Mouse (Mus musculus) forebrain, postnatal 0 days (tissue): Measurements from ENCODE around the gene Nelfe. TPM values are rescaled to one million over a fixed set of nuclear protein-coding genes. Genes with fewer than 3 reads are reported as not detected.

Experiments used
- ATAC-seq: fragments of 200-750 bp; cut with Nextera tagmentation; 2 replicates; pipeline ENCODE4 v1.8.0; 2017; ENCODE audit warnings: mild to moderate bottlenecking, moderate library complexity
- DNase-seq: peaks from one replicate; pipeline ENCODE4 v3.0.0-alpha.2; 2015
- H3K27ac ChIP-seq: fragments of 300-500 bp; sonication (generic); 2 replicates; pipeline ENCODE4 v1.5.1; 2014; ENCODE audit warnings: low read depth, mild to moderate bottlenecking, antibody characterized with exemption, low read length, moderate library complexity, mixed read lengths
- H3K27me3 ChIP-seq: fragments of 300-500 bp; sonication (generic); 2 replicates; pipeline ENCODE4 v1.6.1; 2014; ENCODE audit warnings: mild to moderate bottlenecking, low read length, mixed read lengths; ENCODE audit not compliant: insufficient read depth
- H3K36me3 ChIP-seq: fragments of 300-500 bp; sonication (generic); 2 replicates; pipeline ENCODE4 v1.6.1; 2014; ENCODE audit warnings: mild to moderate bottlenecking, moderate library complexity; ENCODE audit not compliant: insufficient read depth
- H3K4me1 ChIP-seq: fragments of 300-500 bp; sonication (generic); 2 replicates; pipeline ENCODE4 v1.6.1; 2014; ENCODE audit warnings: antibody characterized with exemption; ENCODE audit not compliant: insufficient read depth
- H3K4me2 ChIP-seq: fragments of 300-500 bp; sonication (generic); 2 replicates; pipeline ENCODE4 v1.6.1; 2014; ENCODE audit warnings: low read depth, mild to moderate bottlenecking, moderate library complexity
- H3K4me3 ChIP-seq: fragments of 300-500 bp; sonication (generic); 2 replicates; pipeline ENCODE4 v1.5.1; 2014; ENCODE audit warnings: low read depth, low read length, mixed read lengths
- H3K9ac ChIP-seq: fragments of 300-500 bp; sonication (generic); 2 replicates; pipeline ENCODE4 v1.6.1; 2014; ENCODE audit warnings: mild to moderate bottlenecking
- H3K9me3 ChIP-seq: fragments of 300-500 bp; sonication (generic); 2 replicates; pipeline ENCODE4 v1.6.1; 2016; ENCODE audit warnings: low read length
- CTCF ChIP-seq: sonication (generic); IDR thresholded peaks from 2 replicates; pipeline ENCODE4 v1.5.1; 2016; ENCODE audit warnings: antibody characterized with exemption, control low read depth, low read depth
- WGBS: fragments of 180-500 bp; shearing (Covaris S2); extraction: QIAGEN DNeasy Blood & Tissue Kit; methylation state at CpG from one replicate; pipeline ENCODE4 v1.1.7; 2014; 5-methylcytosine and 5-hydroxymethylcytosine counted together
- polyA plus RNA-seq: library from polyadenylated mRNA; unstranded; fragments of >200 nt; fragmentation: Nextera tagmentation; extraction: Ambion mirVana; gene quantifications from 2 replicates; pipeline ENCODE4 v1.2.1, GENCODE M21; 2015
- total RNA-seq: library from RNA; depleted of rRNA; stranded (reverse); fragments of >200 nt; gene quantifications from 2 replicates; pipeline ENCODE4 v1.2.3, GENCODE M21; 2014

Nelfe gene
- total and polyA plus RNA-seq, 2 experiments from 2014 or later: 32.0 to 54.6 TPM

DNA sequence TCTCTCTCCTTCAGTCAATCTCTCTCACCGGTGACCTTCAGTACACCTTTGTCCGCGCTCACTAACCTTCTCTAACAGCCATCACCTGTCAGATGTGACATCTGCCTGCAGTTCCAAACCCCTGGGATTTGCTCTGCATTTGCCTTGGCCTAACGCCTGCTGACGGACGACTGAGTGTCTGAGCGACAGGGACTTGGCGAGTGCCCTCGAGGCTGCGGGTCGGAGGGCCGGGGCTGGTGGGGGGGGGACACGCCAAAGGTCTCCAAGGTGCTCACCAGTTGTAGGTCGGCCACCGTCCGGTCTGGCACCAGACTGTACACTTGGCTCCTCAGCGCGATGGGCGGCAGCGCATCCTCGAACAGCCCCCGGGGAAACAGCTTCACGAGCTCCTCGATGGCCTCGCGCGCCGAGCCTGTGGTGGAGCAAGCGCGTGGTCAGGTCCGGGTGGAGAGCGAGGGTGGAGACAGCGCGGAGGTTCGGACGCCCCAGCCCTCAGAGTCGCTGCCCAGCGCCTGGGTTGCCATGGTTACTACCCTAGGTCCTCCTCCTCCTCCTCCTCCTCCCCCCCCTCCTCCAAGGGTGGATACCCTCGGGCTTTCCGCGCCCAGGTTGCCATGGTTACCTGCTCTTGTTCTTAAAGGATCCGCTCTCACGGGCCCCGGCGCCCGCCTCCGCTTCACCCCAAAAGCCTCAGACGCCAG, 13.9 kb upstream of the Nelfe start:
- peak overlapping the region; percentile 86 for H3K27ac ChIP-seq
- no peaks in the 10 kb centered on the region for H3K9me3 ChIP-seq
- no peak for TF ChIP-seq CTCF
- peak overlapping the region; percentile 76 for H3K9ac ChIP-seq
- 0 out of 2 replicates have a peak, but pooled peaks cover 14% of the 10 kb centered on the region for H3K4me1 ChIP-seq
- peak overlapping the region; percentile 97 for H3K4me2 ChIP-seq
- 5% methylated on average over 47 of the region's 48 CpGs for WGBS
- DNase-seq (peak; percentile 16), ATAC-seq (peak; percentile 75)
- H3K27me3 ChIP-seq: no peaks in the 10 kb centered on the region
- peak overlapping the region; percentile 76 for H3K4me3 ChIP-seq
- peaks cover 41% of the 10 kb centered on the region for H3K36me3 ChIP-seq

GRCm38 (mm10) chr17:34836856-34837221, 13.4 kb upstream of the Nelfe start, which contains the start of the genes Stk19 and Dxo:
Stk19 (minus strand) TSS chr17:34836945.
Dxo (plus strand) TSS chr17:34837019.
- ATAC-seq: peak; percentile 95
- Histone ChIP-seq H3K4me1 (0 out of 2 replicates have a peak, but pooled peaks cover 14% of the 10 kb centered on the region), H3K4me2 (peak within 1 kb of the TSS; percentile 97), H3K9me3 (no peaks in the 10 kb centered on the region), H3K4me3 (peak within 1 kb of the TSS; percentile 76), H3K27me3 (no peaks in the 10 kb centered on the region), H3K27ac (peak within 1 kb of the TSS; percentile 86), H3K9ac (peak within 1 kb of the TSS; percentile 76), H3K36me3 (peaks cover 44% of the 10 kb centered on the region)
- whole genome bisulfite sequencing: 3% methylated on average over 40 of the region's 40 CpGs
- peak; percentile 98 for DNase-seq
- no peak for TF ChIP-seq CTCF

DNA sequence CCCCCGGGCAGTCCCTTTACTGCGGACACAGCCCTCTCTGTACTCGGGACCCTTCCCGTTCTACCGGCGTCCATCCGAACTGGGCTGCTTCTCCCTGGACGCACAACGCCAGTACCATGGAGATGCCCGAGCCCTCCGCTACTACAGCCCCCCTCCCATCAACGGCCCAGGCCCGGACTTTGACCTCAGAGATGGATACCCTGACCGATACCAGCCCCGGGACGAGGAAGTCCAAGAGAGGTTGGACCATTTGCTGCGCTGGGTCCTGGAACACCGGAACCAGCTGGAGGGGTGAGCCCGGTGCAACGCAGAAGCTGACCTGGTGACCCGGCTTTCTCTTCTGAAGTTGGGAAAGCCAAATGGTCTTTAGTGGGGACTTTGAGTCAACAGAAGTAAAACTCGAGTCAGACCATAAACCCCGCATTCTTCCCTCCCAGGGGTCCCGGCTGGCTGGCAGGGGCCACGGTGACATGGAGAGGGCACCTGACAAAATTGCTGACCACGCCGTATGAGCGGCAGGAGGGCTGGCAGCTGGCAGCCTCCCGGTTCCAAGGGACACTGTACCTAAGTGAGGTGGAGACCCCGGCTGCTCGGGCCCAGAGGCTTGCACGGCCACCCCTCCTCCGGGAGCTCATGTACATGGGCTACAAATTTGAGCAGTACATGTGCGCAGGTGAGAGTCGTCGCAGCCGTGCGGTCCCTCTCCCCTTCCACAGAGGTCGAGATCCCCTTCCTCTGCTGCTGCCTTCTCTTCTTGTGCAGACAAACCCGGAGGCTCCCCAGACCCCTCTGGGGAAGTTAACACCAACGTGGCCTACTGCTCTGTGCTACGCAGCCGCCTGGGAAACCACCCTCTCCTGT, 12.5 kb upstream of the Nelfe start:
- Histone ChIP-seq H3K36me3 (peaks cover 45% of the 10 kb centered on the region), H3K4me2 (peak overlapping the region; percentile 97), H3K27me3 (no peaks in the 10 kb centered on the region), H3K4me1 (0 out of 2 replicates have a peak, but pooled peaks cover 14% of the 10 kb centered on the region), H3K9ac (peak overlapping the region; percentile 76), H3K9me3 (no peaks in the 10 kb centered on the region), H3K4me3 (peak overlapping the region; percentile 76), H3K27ac (peak overlapping the region; percentile 86; the same call in 1 of the 2 replicates)
- 45% methylated on average over 42 of the region's 43 CpGs for WGBS
- ATAC-seq: no peak
- no peak for TF ChIP-seq CTCF
- DNase-seq: no peak

DNA sequence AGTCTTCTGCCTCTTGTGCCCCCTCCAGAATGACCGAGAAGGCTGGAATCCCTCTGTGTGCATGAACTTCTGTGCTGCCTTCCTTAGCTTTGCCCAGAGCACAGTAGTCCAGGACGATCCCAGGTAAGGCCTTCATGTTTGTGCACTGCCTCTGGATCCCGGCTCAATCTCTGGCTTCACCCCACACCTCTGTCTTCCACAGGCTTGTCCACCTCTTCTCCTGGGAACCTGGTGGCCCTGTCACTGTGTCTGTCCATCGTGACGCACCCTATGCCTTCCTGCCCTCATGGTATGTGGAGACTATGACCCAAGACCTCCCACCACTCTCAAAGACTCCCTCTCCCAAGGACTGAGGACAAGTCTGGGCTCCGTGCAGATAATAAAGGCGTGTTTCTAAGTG, 11.4 kb upstream of the Nelfe start:
- no peak for TF ChIP-seq CTCF
- 90% methylated on average over 7 of the region's 7 CpGs for WGBS
- H3K9me3 ChIP-seq: no peaks in the 10 kb centered on the region
- H3K4me1 ChIP-seq: 0 out of 2 replicates have a peak, but pooled peaks cover 14% of the 10 kb centered on the region
- H3K36me3 ChIP-seq: peaks cover 51% of the 10 kb centered on the region
- no peak overlapping the region for H3K9ac ChIP-seq
- H3K27ac ChIP-seq: no peak overlapping the region
- DNase-seq (no peak), ATAC-seq (no peak)
- H3K27me3 ChIP-seq: no peaks in the 10 kb centered on the region
- H3K4me2 ChIP-seq: no peak overlapping the region
- H3K4me3 ChIP-seq: no peak overlapping the region

GRCm38 (mm10) chr17:34840736-34841307, 9.4 kb upstream of the Nelfe start:
- no peak overlapping the region for H3K4me3 ChIP-seq
- no peaks in the 10 kb centered on the region for H3K9me3 ChIP-seq
- no peak for ATAC-seq
- no peaks in the 10 kb centered on the region for H3K27me3 ChIP-seq
- H3K9ac ChIP-seq: no peak overlapping the region
- 0 out of 2 replicates have a peak, but pooled peaks cover 10% of the 10 kb centered on the region for H3K4me1 ChIP-seq
- H3K27ac ChIP-seq: no peak overlapping the region
- H3K4me2 ChIP-seq: no peak overlapping the region
- TF ChIP-seq CTCF: no peak
- H3K36me3 ChIP-seq: peaks cover 71% of the 10 kb centered on the region
- WGBS: 85% methylated on average over 6 of the region's 6 CpGs
- no peak for DNase-seq

DNA sequence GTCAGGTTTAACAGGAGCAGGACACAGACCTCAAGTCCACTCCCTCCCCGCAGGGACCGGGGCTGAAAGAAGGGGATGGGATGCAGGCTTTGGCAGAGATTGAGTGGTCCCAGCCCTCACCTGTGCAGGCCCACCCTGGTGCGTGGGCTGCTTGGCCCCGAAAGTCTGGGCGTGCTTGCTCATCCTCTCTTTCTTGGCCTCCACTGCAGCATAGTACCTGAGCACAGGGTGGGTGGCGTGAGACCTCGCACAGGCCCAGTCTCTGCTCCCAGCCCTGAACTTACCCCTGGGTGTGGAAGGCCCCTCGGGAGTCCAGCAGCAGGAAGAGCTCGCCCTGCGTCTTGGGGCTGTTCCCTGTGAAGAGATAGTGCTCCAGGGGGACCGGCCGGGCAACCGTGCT, 5.3 kb upstream of the Nelfe start:
- Histone ChIP-seq H3K27ac (no peak overlapping the region), H3K36me3 (peaks cover 80% of the 10 kb centered on the region), H3K4me1 (0 out of 2 replicates have a peak, but pooled peaks cover 5% of the 10 kb centered on the region), H3K27me3 (no peaks in the 10 kb centered on the region), H3K9me3 (no peaks in the 10 kb centered on the region), H3K4me3 (no peak overlapping the region), H3K9ac (no peak overlapping the region), H3K4me2 (no peak overlapping the region)
- no peak for TF ChIP-seq CTCF
- no peak for ATAC-seq
- DNase-seq: no peak
- WGBS: 91% methylated on average over 13 of the region's 13 CpGs
